Mouse (Mus musculus) kidney, adult 18-20 months (tissue): ENCODE data around the gene Fthl17c.
"Not testable (repeated sequence)": the region's sequence is repeated elsewhere in the genome, so short reads cannot be mapped to it uniquely, and the experiment has no call there.

ENCODE experiments used
- DNase-seq: peaks from one replicate; pipeline ENCODE4 v3.0.0; 2021

Gene Fthl17c

GRCm38 (mm10) chrX:8976459-8976858 lies at the start of gene Fthl17c:
TSS of gene Fthl17c (minus strand) at chrX:8976559.
- DNase-seq: not testable (repeated sequence)

GRCm38 (mm10) chrX:9019481-9019880 lies 43.1 kb upstream of the Fthl17c start:
- DNase-seq: no peak

GRCm38 (mm10) chrX:9016079-9016478 lies 39.7 kb upstream of the Fthl17c start:
- no peak for DNase-seq

GRCm38 (mm10) chrX:8986655-8987054 lies 10.3 kb upstream of the Fthl17c start, which contains the start of gene Fthl17d:
TSS of gene Fthl17d (minus strand) at chrX:8986755.
- DNase-seq: not testable (repeated sequence)

GRCm38 (mm10) chrX:8964618-8965017 lies 11.7 kb downstream of the Fthl17c start:
- not testable (repeated sequence) for DNase-seq

GRCm38 (mm10) chrX:8962875-8963274 lies 13.5 kb downstream of the Fthl17c start, which contains the start of gene Fthl17b:
TSS of gene Fthl17b (minus strand) at chrX:8962975.
- not testable (repeated sequence) for DNase-seq

- peak; percentile 88 for DNase-seq
These were observed 28.1 kb downstream of the Fthl17c start for GRCm38 (mm10) chrX:8948130-8948805.

- DNase-seq: no peak
These were observed 32.3 kb downstream of the Fthl17c start for GRCm38 (mm10) chrX:8944041-8944440.

- DNase-seq: no peak
These were observed 49.1 kb downstream of the Fthl17c start for GRCm38 (mm10) chrX:8927308-8927707.
